10 mouse cellular contexts compared by ENCODE assay signal in genomic region chr11:31617236-31617635, GRCm38 (mm10). TPM values are rescaled to one million over a fixed set of nuclear protein-coding genes. Genes with fewer than 3 reads are reported as not detected.
DNase-seq lines count a peak whose midpoint lies in the region; ATAC-seq lines count a peak whose summit lies in the region.
"Had no signal": no experiment of that assay in that cellular context is flagged by ENCODE, and none has a peak within 500 bp of the region (broad histone marks: within the 10 kb centered on the region; RNA-seq: fewer than 3 reads in every experiment).

No protein-coding gene starts in this region.

- H3K4me2 ChIP-seq in forebrain, embryonic 12.5 days = no peak overlapping the region
- H3K4me2 ChIP-seq: limb, embryonic 12.5 days had no signal

- H3K9me3 ChIP-seq in forebrain, embryonic 12.5 days = no peaks in the 10 kb centered on the region
- H3K9me3 ChIP-seq: limb, embryonic 12.5 days had no signal

- no peak overlapping the region for H3K27ac ChIP-seq in forebrain, embryonic 12.5 days
- H3K27ac ChIP-seq: limb, embryonic 12.5 days had no signal

- intact Hi-C loops in left cerebral cortex, postnatal 4 days (cut with DNase I) = loop anchor here (5.0 to 10.0 kb wide), 2 partner anchors 242 to 370 kb away; partner anchors contain the start of gene Stc2
- intact Hi-C loops in gastrocnemius, postnatal 14 days (cut with DNase I; ENCODE audit: low total_unique reads) = no loop called here

- no peak for ATAC-seq in forebrain, embryonic 12.5 days (ENCODE audit: low FRiP score)

- H3K4me1 ChIP-seq in forebrain, embryonic 12.5 days = no peaks in the 10 kb centered on the region
- H3K4me1 ChIP-seq: limb, embryonic 12.5 days had no signal

- H3K36me3 ChIP-seq in forebrain, embryonic 12.5 days (replicated peaks) = no peaks in the 10 kb centered on the region
- H3K36me3 ChIP-seq: limb, embryonic 12.5 days had no signal

- H3K9ac ChIP-seq in forebrain, embryonic 12.5 days = no peak overlapping the region
- H3K9ac ChIP-seq: limb, embryonic 12.5 days had no signal

- peak; percentile 26 for DNase-seq in left cerebral cortex, postnatal 4 days
- no peak for DNase-seq in left cerebral cortex, adult 18-20 months (ENCODE audit: low spot score in 2 of 2)
- DNase-seq in gastrocnemius, postnatal 14 days = peak; percentile 75
- peak; percentile 46 to 50 for DNase-seq in kidney, postnatal 4 days
- peak; percentile 56 for DNase-seq in urinary bladder, adult 2 months (ENCODE audit: low spot score)
- DNase-seq in right cerebral cortex, adult 18-20 months = no peak
- DNase-seq in thymus, postnatal 25 days = no peak
- DNase-seq: spleen, adult 18-20 months had no signal

- 55% methylated on average over 3 of the region's 3 CpGs for WGBS in forebrain, embryonic 12.5 days

- no peaks in the 10 kb centered on the region for H3K27me3 ChIP-seq in forebrain, embryonic 12.5 days

- no peak overlapping the region for H3K4me3 ChIP-seq in forebrain, embryonic 12.5 days (replicated peaks)
- H3K4me3 ChIP-seq: limb, embryonic 12.5 days had no signal

RNA-seq across cellular contexts. Expression of gene Bod1, which starts 54.4 kb away (rescaled TPM):
- total RNA-seq in left cerebral cortex, postnatal 4 days (2021) = 10 to 100 TPM; 96.7 to 99.4 TPM
- 100 to 1,000 TPM; 107 to 108 TPM for total RNA-seq in left cerebral cortex, adult 18-20 months (2021)
- 100 to 1,000 TPM; 105 to 109 TPM for total RNA-seq in gastrocnemius, postnatal 14 days (2021)
- 89.8 and 96.1 TPM in 2 replicates for polyA plus RNA-seq in urinary bladder, adult 2 months (2012; rRNA removed)
- polyA plus RNA-seq in forebrain, embryonic 12.5 days (2016; fragmentation: Nextera tagmentation; extraction: Ambion mirVana) = 152 and 162 TPM in 2 replicates

Comparison
In these comparisons a context has a peak if more than half of its experiments do, and no peak if none do; other contexts are left out.
1. DNase-seq: peak in left cerebral cortex, postnatal 4 days (single experiment), gastrocnemius, postnatal 14 days (single experiment), kidney, postnatal 4 days (2 of 2) and urinary bladder, adult 2 months (single experiment); none in left cerebral cortex, adult 18-20 months (0 of 2), right cerebral cortex, adult 18-20 months (single experiment) and thymus, postnatal 25 days (single experiment).